Mouse (Mus musculus): ENCODE measurements around the gene Usp32. TPM values are rescaled to one million over a fixed set of nuclear protein-coding genes. Genes with fewer than 3 reads are reported as not detected.

Gene Usp32
- polyA plus RNA-seq, 1 experiment from 2014 or later: 7.8 TPM

GRCm38 (mm10) chr11:84972067-84972466, 167.9 kb downstream of the Usp32 start:
- Histone ChIP-seq H3K9me3 (no peaks in the 10 kb centered on the region), H3K9ac (no peak overlapping the region), H3K27me3 (no peaks in the 10 kb centered on the region; the same call in 1 of the 2 replicates), H3K4me2 (no peak overlapping the region), H3K27ac (no peak overlapping the region), H3K4me1 (peaks cover 15% of the 10 kb centered on the region), H3K4me3 (replicated peaks) (no peak overlapping the region), H3K36me3 (replicated peaks) (no peaks in the 10 kb centered on the region)
- 88% methylated on average over 3 of the region's 3 CpGs for WGBS
- ATAC-seq (ENCODE audit: low FRiP score): no peak

DNA sequence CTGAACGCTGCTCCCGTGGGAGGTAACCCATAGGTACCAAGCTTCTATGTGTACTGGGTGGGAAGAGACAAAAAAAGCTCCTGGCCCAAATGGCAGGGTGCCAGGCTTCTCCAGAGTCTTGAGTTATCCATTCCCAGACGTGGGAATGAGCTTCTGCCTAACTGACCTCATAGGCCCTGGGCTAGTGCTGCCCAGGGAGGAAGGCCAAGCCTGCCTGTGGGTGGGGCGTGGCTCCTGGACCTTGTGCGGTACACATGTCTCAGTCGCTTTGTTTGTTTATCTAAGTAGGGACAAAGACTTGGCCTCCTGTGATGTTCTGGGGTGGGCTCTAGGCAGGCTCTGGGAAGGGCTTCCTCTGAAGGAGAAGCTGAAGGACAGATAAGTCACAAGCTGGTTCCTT, 171.2 kb downstream of the Usp32 start:
- H3K4me3 ChIP-seq (replicated peaks): no peak overlapping the region
- no peak for ATAC-seq (ENCODE audit: low FRiP score)
- 68% methylated on average over 6 of the region's 6 CpGs for WGBS
- H3K27ac ChIP-seq: no peak overlapping the region
- H3K4me2 ChIP-seq: no peak overlapping the region
- H3K27me3 ChIP-seq: no peaks in the 10 kb centered on the region; the same call in 1 of the 2 replicates
- H3K9me3 ChIP-seq: no peaks in the 10 kb centered on the region
- H3K36me3 ChIP-seq (replicated peaks): no peaks in the 10 kb centered on the region
- H3K4me1 ChIP-seq: peaks cover 22% of the 10 kb centered on the region
- no peak overlapping the region for H3K9ac ChIP-seq

DNA sequence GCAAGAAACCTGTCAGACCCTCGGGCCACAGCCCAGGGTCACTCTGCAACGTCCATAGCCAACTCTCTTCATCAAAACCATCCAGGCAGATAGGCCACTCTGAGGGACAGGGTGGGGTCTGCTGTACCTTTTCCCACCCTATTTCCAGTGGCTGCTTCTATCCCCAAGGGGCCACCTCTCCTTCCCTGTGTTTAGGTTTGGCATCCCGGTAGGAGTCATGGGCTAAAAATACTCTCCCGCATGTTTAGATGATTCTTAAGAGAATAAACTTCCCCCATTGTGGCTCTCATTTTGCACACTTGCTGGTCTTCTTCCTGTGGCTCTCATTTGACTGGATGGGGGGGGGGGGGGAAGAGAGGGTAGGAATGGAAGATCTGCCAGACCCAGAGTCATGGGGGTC, 171.7 kb downstream of the Usp32 start:
- H3K4me2 ChIP-seq: no peak overlapping the region
- 86% methylated on average over 4 of the region's 4 CpGs for WGBS
- peaks cover 22% of the 10 kb centered on the region for H3K4me1 ChIP-seq
- H3K27me3 ChIP-seq: no peaks in the 10 kb centered on the region
- no peak overlapping the region for H3K9ac ChIP-seq
- H3K9me3 ChIP-seq: no peaks in the 10 kb centered on the region
- H3K27ac ChIP-seq: no peak overlapping the region
- no peaks in the 10 kb centered on the region for H3K36me3 ChIP-seq (replicated peaks)
- H3K4me3 ChIP-seq (replicated peaks): no peak overlapping the region
- no peak for ATAC-seq (ENCODE audit: low FRiP score)

- no peaks in the 10 kb centered on the region for H3K9me3 ChIP-seq
- WGBS: 18% methylated on average over 5 of the region's 5 CpGs
- 0 out of 2 replicates have a peak overlapping the region, but pooled peaks have one; percentile 56 for H3K27ac ChIP-seq
- no peak overlapping the region for H3K9ac ChIP-seq
- H3K4me3 ChIP-seq (replicated peaks): no peak overlapping the region
- H3K4me1 ChIP-seq: peaks cover 22% of the 10 kb centered on the region
- ATAC-seq (ENCODE audit: low FRiP score): peak; percentile 79
- H3K27me3 ChIP-seq: no peaks in the 10 kb centered on the region
- no peak overlapping the region for H3K4me2 ChIP-seq
- H3K36me3 ChIP-seq (replicated peaks): no peaks in the 10 kb centered on the region
These were observed 172.8 kb downstream of the Usp32 start for GRCm38 (mm10) chr11:84967113-84967512.

DNA sequence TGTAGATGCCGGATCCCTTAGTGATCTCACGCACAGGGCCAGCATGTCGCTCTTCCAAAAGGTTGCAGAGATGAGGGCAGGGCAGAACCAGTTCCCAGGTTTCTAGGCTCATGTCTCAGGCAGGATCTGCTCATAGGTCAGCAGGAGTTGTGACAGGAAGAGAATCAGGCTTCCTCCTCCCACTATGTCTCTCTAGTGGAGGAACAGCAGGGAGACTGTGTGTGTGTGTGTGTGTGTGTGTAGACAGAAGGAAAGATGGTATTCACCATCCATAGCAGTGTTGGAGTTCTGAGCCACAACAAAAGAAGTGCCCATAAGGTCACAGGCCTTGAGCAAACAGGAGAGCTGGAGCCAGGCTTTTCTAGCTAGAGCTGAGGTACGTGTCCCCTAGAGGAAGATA, 173.3 kb downstream of the Usp32 start:
- H3K4me1 ChIP-seq: peaks cover 22% of the 10 kb centered on the region
- H3K36me3 ChIP-seq (replicated peaks): no peaks in the 10 kb centered on the region
- H3K4me3 ChIP-seq (replicated peaks): no peak overlapping the region
- H3K27me3 ChIP-seq: no peaks in the 10 kb centered on the region
- H3K4me2 ChIP-seq: no peak overlapping the region
- no peaks in the 10 kb centered on the region for H3K9me3 ChIP-seq
- H3K27ac ChIP-seq: no peak overlapping the region
- WGBS: 66% methylated on average over 4 of the region's 4 CpGs
- ATAC-seq (ENCODE audit: low FRiP score): 0 out of 2 replicates have a peak, but pooled peaks have one; percentile 20
- H3K9ac ChIP-seq: no peak overlapping the region

GRCm38 (mm10) chr11:84963556-84963955, 176.4 kb downstream of the Usp32 start:
- Histone ChIP-seq H3K27me3 (peaks cover 25% of the 10 kb centered on the region), H3K27ac (no peak overlapping the region), H3K36me3 (replicated peaks) (no peaks in the 10 kb centered on the region), H3K9ac (no peak overlapping the region), H3K4me1 (peaks cover 27% of the 10 kb centered on the region), H3K9me3 (no peaks in the 10 kb centered on the region), H3K4me3 (replicated peaks) (no peak overlapping the region), H3K4me2 (no peak overlapping the region)
- no peak for ATAC-seq (ENCODE audit: low FRiP score)
- 84% methylated on average over 3 of the region's 3 CpGs for WGBS

DNA sequence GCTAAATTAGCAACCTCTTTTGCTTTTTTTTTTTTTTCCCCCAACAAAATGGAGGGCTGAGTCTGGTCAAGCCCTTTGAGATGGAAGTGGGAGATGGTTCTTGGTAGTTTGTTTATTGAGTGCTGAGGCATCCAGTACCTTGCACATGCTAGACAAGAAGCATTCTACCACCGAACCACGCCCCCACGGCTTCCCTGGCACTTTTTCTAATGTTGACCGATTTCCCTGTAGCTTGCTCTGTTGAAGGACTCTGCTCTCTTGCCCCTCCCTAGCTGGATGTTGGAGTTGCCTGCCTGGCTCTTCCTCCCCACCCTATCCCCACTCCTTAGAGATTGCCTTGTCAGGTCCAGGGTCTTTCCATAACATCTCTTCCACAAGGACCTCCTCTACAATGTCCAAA, 177.4 kb downstream of the Usp32 start:
- WGBS: 89% methylated on average over 4 of the region's 4 CpGs

GRCm38 (mm10) chr11:84961571-84961970, 178.4 kb downstream of the Usp32 start:
- H3K9ac ChIP-seq: no peak overlapping the region
- H3K27me3 ChIP-seq: peaks cover 44% of the 10 kb centered on the region
- H3K36me3 ChIP-seq (replicated peaks): no peaks in the 10 kb centered on the region
- 79% methylated on average over 4 of the region's 4 CpGs for WGBS
- H3K9me3 ChIP-seq: no peaks in the 10 kb centered on the region
- H3K4me3 ChIP-seq (replicated peaks): no peak overlapping the region
- H3K4me2 ChIP-seq: no peak overlapping the region
- H3K4me1 ChIP-seq: peaks cover 25% of the 10 kb centered on the region
- no peak for ATAC-seq (ENCODE audit: low FRiP score)
- H3K27ac ChIP-seq: no peak overlapping the region

More for the DNA sequence above, 177.4 kb downstream of the Usp32 start:
- H3K27ac ChIP-seq: no peak overlapping the region
- no peak overlapping the region for H3K4me3 ChIP-seq (replicated peaks)
- H3K9me3 ChIP-seq: no peaks in the 10 kb centered on the region
- H3K9ac ChIP-seq: no peak overlapping the region
- no peak for ATAC-seq (ENCODE audit: low FRiP score)
- peaks cover 35% of the 10 kb centered on the region for H3K27me3 ChIP-seq
- no peaks in the 10 kb centered on the region for H3K36me3 ChIP-seq (replicated peaks)
- H3K4me2 ChIP-seq: no peak overlapping the region
- peaks cover 31% of the 10 kb centered on the region for H3K4me1 ChIP-seq

DNA sequence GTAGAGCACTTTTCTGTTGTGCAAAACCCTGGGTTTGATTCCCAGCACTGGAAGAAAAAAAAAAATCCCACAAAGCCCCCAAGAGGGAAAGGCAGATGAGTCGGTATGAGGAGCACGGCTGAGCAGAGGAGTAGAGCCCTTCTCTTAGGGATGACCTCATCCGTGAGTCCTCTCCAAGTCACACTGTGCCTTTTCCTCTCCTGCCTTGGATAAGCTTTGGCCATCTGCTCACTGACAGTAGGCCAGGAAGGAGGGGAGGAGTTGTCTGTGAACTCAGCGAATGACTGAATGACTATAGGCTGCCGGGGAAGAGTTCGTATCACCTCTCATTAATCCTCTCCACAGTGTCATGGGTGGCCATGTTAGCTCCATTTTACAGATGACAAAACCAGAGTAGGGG, 179.2 kb downstream of the Usp32 start:
- no peak overlapping the region for H3K27ac ChIP-seq

DNA sequence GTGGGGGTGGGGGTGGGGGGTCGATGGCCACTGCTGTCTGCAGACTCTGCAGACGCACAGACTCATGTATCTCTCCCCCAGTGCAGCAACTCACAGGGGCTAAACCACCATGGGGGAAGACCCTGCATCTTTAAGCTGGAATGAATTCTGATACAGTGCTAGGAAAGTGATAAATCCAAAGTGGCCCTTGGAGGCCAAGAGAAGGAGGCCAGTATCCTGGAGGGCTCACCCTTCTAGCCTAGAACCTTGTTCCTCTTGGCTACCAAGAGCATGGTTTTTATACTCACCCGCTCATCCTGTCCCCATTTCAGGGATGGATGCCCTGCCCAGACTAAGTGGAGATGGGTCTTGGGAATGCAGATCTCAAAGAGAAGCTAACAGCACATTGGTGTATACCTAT, 179.7 kb downstream of the Usp32 start:
- ATAC-seq (ENCODE audit: low FRiP score): no peak
- peaks cover 55% of the 10 kb centered on the region for H3K27me3 ChIP-seq
- no peaks in the 10 kb centered on the region for H3K36me3 ChIP-seq (replicated peaks)
- H3K4me1 ChIP-seq: peaks cover 23% of the 10 kb centered on the region
- 34% methylated on average over 3 of the region's 3 CpGs for WGBS
- H3K9me3 ChIP-seq: no peaks in the 10 kb centered on the region
- no peak overlapping the region for H3K4me2 ChIP-seq
- H3K27ac ChIP-seq: no peak overlapping the region
- no peak overlapping the region for H3K4me3 ChIP-seq (replicated peaks)
- no peak overlapping the region for H3K9ac ChIP-seq

More for the DNA sequence above, 179.2 kb downstream of the Usp32 start:
- no peak overlapping the region for H3K4me3 ChIP-seq (replicated peaks)
- peaks cover 52% of the 10 kb centered on the region for H3K27me3 ChIP-seq
- H3K4me1 ChIP-seq: peaks cover 23% of the 10 kb centered on the region
- 80% methylated on average over 6 of the region's 6 CpGs for WGBS
- ATAC-seq (ENCODE audit: low FRiP score): no peak
- no peak overlapping the region for H3K9ac ChIP-seq
- H3K36me3 ChIP-seq (replicated peaks): no peaks in the 10 kb centered on the region
- H3K4me2 ChIP-seq: no peak overlapping the region
- no peaks in the 10 kb centered on the region for H3K9me3 ChIP-seq

DNA sequence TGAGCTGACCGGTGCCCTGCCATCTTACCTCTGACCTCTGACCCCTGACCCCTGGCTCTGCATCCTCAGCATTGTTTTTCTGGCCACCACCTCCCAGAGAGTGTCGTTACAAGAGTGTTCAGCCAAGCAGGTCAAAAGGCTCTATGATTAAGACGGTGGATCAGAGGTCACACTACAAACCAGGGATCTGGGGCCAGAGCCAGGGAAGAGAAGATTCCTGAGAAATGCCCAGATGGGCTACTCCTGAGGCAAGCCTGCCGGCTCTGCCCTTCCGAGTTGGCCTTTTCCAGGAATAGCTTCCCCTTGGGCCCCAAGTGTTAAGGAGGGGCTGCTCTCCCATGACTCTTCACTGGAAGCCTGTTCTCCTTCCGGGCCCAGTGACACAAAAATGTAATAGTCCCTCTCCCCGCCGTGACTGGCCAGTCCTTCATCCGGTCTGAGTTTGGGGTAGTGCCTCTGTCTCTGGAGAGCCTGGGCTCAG, 180.2 kb downstream of the Usp32 start:
- Histone ChIP-seq H3K27me3 (peaks cover 56% of the 10 kb centered on the region), H3K4me1 (peaks cover 23% of the 10 kb centered on the region), H3K4me2 (no peak overlapping the region), H3K4me3 (replicated peaks) (no peak overlapping the region), H3K9me3 (no peaks in the 10 kb centered on the region), H3K27ac (no peak overlapping the region), H3K9ac (no peak overlapping the region), H3K36me3 (replicated peaks) (no peaks in the 10 kb centered on the region)
- ATAC-seq (ENCODE audit: low FRiP score): no peak
- WGBS: 2% methylated on average over 9 of the region's 9 CpGs

- ATAC-seq (ENCODE audit: low FRiP score): no peak
- Histone ChIP-seq H3K9me3 (no peaks in the 10 kb centered on the region), H3K9ac (no peak overlapping the region), H3K4me2 (no peak overlapping the region), H3K27ac (no peak overlapping the region), H3K36me3 (replicated peaks) (no peaks in the 10 kb centered on the region), H3K4me3 (replicated peaks) (no peak overlapping the region), H3K27me3 (peaks cover 56% of the 10 kb centered on the region), H3K4me1 (peaks cover 23% of the 10 kb centered on the region)
- 20% methylated on average over 5 of the region's 5 CpGs for WGBS
These were observed 180.8 kb downstream of the Usp32 start for GRCm38 (mm10) chr11:84959181-84959580.

- no peak for ATAC-seq (ENCODE audit: low FRiP score)
- WGBS: 3% methylated on average over 11 of the region's 11 CpGs
- Histone ChIP-seq H3K4me2 (peak overlapping the region; percentile 58), H3K36me3 (replicated peaks) (no peaks in the 10 kb centered on the region), H3K27me3 (peaks cover 56% of the 10 kb centered on the region), H3K4me1 (peaks cover 23% of the 10 kb centered on the region), H3K4me3 (replicated peaks) (peak overlapping the region; percentile 33; the same call in 1 of the 2 replicates), H3K27ac (no peak overlapping the region), H3K9ac (no peak overlapping the region), H3K9me3 (no peaks in the 10 kb centered on the region)
These were observed 181.7 kb downstream of the Usp32 start for GRCm38 (mm10) chr11:84958271-84958630.
